Mouse (Mus musculus) thymus, adult 2 months (tissue): Measurements from ENCODE around the gene Dcaf11.

Source experiments
- CTCF ChIP-seq: fragments of 200-500 bp; IDR thresholded peaks from 2 replicates; pipeline ENCODE4 v1.5.1; 2012; ENCODE audit warnings: mild to moderate bottlenecking, control low read depth, low read length, moderate library complexity, borderline replicate concordance; ENCODE audit not compliant: control insufficient read depth, poor library complexity, insufficient read depth; ENCODE audit errors: extremely low read depth
- POLR2A ChIP-seq: fragments of 200-500 bp; IDR thresholded peaks from 2 replicates; pipeline ENCODE4 v1.6.1; 2012; ENCODE audit warnings: mild to moderate bottlenecking, low read length, control low read depth, moderate library complexity; ENCODE audit not compliant: control insufficient read depth, poor library complexity, insufficient read depth; ENCODE audit errors: extremely low read depth

GRCm38 (mm10) chr14:55604823-55605222, 45.0 kb downstream of the Dcaf11 start:
- TF ChIP-seq POLR2A (no peak), CTCF (no peak)
